Mouse (Mus musculus) C2C12 (cell line): ENCODE results near the gene Spred2. TPM values are rescaled to one million over a fixed set of nuclear protein-coding genes. Genes with fewer than 3 reads are reported as not detected.

Source experiments
- H3K27me3 ChIP-seq: one replicate; pipeline ENCODE4 v1.6.1; 2011; ENCODE audit not compliant: control insufficient read depth, insufficient read depth, insufficient read length
- H3K36me3 ChIP-seq: one replicate; pipeline ENCODE4 v1.6.1; 2011; ENCODE audit not compliant: control insufficient read depth, insufficient read depth
- H3K4me3 ChIP-seq: one replicate; pipeline ENCODE4 v1.5.1; 2011; ENCODE audit warnings: mild to moderate bottlenecking, control low read depth; ENCODE audit not compliant: poor library complexity, insufficient read depth, severe bottlenecking
- H3K79me2 ChIP-seq: one replicate; pipeline ENCODE4 v1.6.1; 2011; ENCODE audit not compliant: control insufficient read depth, insufficient read depth
- H3K79me3 ChIP-seq: one replicate; pipeline ENCODE4 v1.6.1; 2011; ENCODE audit warnings: low read depth, control low read depth
- H3ac ChIP-seq: one replicate; pipeline ENCODE3; 2011; ENCODE audit warnings: low read depth; ENCODE audit not compliant: control insufficient read depth, insufficient read length
- CEBPB ChIP-seq: IDR thresholded peaks from one replicate; pipeline ENCODE4 v1.6.1; 2011; ENCODE audit warnings: low read depth, mild to moderate bottlenecking, control low read depth, moderate library complexity
- CTCF ChIP-seq: IDR thresholded peaks from one replicate; pipeline ENCODE4 v1.5.1; 2011; ENCODE audit not compliant: control insufficient read depth, insufficient read depth, insufficient read length
- FOSL1 ChIP-seq: IDR thresholded peaks from one replicate; pipeline ENCODE4 v1.8.0; 2011; ENCODE audit warnings: mild to moderate bottlenecking, low read length; ENCODE audit not compliant: poor library complexity, insufficient read depth, severe bottlenecking
- MAX ChIP-seq: IDR thresholded peaks from one replicate; pipeline ENCODE4 v1.6.1; 2011; ENCODE audit warnings: mild to moderate bottlenecking, control low read depth
- MYOD1 ChIP-seq: IDR thresholded peaks from one replicate; pipeline ENCODE4 v1.6.1; 2011; ENCODE audit warnings: low read depth; ENCODE audit not compliant: control insufficient read depth, insufficient read length
- MYOG ChIP-seq: IDR thresholded peaks from one replicate; pipeline ENCODE4 v1.6.1; 2011; ENCODE audit not compliant: control insufficient read depth, insufficient read length; ENCODE audit errors: extremely low read depth
- USF1 ChIP-seq: IDR thresholded peaks from one replicate; pipeline ENCODE4 v1.6.1; 2011; ENCODE audit warnings: low read depth, mild to moderate bottlenecking, control low read depth, moderate library complexity
- polyA plus RNA-seq: library from polyadenylated mRNA; unstranded; fragments of >200 nt; fragmentation: generic; extraction: Trizol; gene quantifications from one replicate; pipeline ENCODE4 v1.2.1, GENCODE M21; 2012; ENCODE audit warnings: missing spikeins

The Spred2 gene
- polyA plus RNA-seq, 1 experiment = 22.0 TPM

GRCm38 (mm10) chr11:19928633-19929032 lies 4.5 kb downstream of the Spred2 start:
- Histone ChIP-seq H3K79me2 (peaks cover 93% of the 10 kb centered on the region), H3K36me3 (peaks cover 14% of the 10 kb centered on the region), H3K4me3 (no peak overlapping the region), H3K79me3 (peaks cover 82% of the 10 kb centered on the region), H3ac (no peak overlapping the region), H3K27me3 (no peaks in the 10 kb centered on the region)
- no peak for TF ChIP-seq CTCF
- TF ChIP-seq FOSL1 = no peak
- no peak for TF ChIP-seq MAX
- TF ChIP-seq MYOG = no peak
- TF ChIP-seq USF1 = no peak
- no peak for TF ChIP-seq MYOD1
- TF ChIP-seq CEBPB = no peak

GRCm38 (mm10) chr11:19929087-19929865 lies 5.1 kb downstream of the Spred2 start:
- Histone ChIP-seq H3K79me2 (peaks cover 100% of the 10 kb centered on the region), H3K79me3 (peaks cover 89% of the 10 kb centered on the region), H3K4me3 (no peak overlapping the region), H3K27me3 (no peaks in the 10 kb centered on the region), H3ac (no peak overlapping the region), H3K36me3 (peaks cover 14% of the 10 kb centered on the region)
- TF ChIP-seq USF1 = no peak
- no peak for TF ChIP-seq CEBPB
- no peak for TF ChIP-seq MYOG
- TF ChIP-seq FOSL1 = no peak
- no peak for TF ChIP-seq CTCF
- TF ChIP-seq MAX = no peak
- no peak for TF ChIP-seq MYOD1

- Histone ChIP-seq H3K79me2 (peaks cover 100% of the 10 kb centered on the region), H3K27me3 (no peaks in the 10 kb centered on the region), H3ac (no peak overlapping the region), H3K4me3 (no peak overlapping the region), H3K36me3 (peaks cover 19% of the 10 kb centered on the region), H3K79me3 (peaks cover 96% of the 10 kb centered on the region)
- TF ChIP-seq MYOG (no peak), MAX (no peak), FOSL1 (no peak), MYOD1 (no peak), CEBPB (no peak), USF1 (no peak), CTCF (no peak)
Measured at GRCm38 (mm10) chr11:19931569-19932230, 7.5 kb downstream of the Spred2 start.

- peaks cover 95% of the 10 kb centered on the region for H3K79me3 ChIP-seq
- H3K27me3 ChIP-seq = no peaks in the 10 kb centered on the region
- TF ChIP-seq CTCF (no peak), USF1 (no peak), CEBPB (no peak), FOSL1 (no peak), MYOG (no peak), MYOD1 (no peak), MAX (no peak)
- peaks cover 100% of the 10 kb centered on the region for H3K79me2 ChIP-seq
- peaks cover 19% of the 10 kb centered on the region for H3K36me3 ChIP-seq
- H3K4me3 ChIP-seq = no peak overlapping the region
- no peak overlapping the region for H3ac ChIP-seq
Measured at GRCm38 (mm10) chr11:19932983-19933511, 8.9 kb downstream of the Spred2 start.

GRCm38 (mm10) chr11:19935524-19936354 lies 11.6 kb downstream of the Spred2 start:
- Histone ChIP-seq H3K27me3 (no peaks in the 10 kb centered on the region), H3K4me3 (no peak overlapping the region), H3K79me2 (peaks cover 100% of the 10 kb centered on the region), H3ac (no peak overlapping the region), H3K79me3 (peaks cover 95% of the 10 kb centered on the region), H3K36me3 (peaks cover 26% of the 10 kb centered on the region)
- TF ChIP-seq MAX (no peak), FOSL1 (no peak), USF1 (no peak), MYOD1 (no peak)
